Mouse (Mus musculus): ENCODE measurements around the gene Zfp831.
A peak's percentile ranks its signal among the peaks of the same experiment; 100 is the strongest.

Gene Zfp831

DNA sequence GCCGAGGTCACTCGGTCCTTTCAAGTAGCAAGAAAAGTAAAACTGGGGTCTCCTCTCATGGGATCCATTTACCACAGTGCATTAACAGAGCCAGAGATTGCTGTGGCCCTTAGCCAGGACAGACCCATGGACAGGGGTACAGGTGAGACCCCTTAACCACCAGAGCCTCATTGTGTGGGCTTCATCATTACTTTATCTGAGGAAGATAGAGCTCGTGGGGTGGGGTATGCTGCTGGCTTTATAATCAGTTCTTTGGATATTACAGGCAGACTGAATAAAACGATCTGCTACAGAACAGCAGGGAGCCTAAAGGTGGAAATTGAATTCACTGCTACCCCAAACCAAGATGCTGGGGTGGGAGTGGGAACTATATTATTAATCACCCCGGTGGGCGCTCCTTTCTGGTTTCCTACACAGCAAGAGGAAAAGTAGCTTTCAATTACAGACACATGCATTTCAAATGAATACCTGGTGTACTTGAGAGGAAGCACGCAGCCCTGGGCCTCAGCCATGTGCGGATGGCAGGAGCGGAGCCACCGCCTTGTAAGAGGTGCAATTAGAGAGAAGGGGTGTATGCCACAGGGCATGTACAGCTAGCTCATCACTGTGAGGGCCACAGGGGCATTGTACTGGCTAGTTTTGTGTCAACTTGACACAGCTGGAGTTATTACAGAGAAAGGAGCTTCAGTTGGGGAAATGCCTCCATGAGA, 83.9 kb downstream of the Zfp831 start:
- DNase-seq (ENCODE audit: low spot score in 2 of 2) = peak in 1 of 2 experiments; percentile 50

DNA sequence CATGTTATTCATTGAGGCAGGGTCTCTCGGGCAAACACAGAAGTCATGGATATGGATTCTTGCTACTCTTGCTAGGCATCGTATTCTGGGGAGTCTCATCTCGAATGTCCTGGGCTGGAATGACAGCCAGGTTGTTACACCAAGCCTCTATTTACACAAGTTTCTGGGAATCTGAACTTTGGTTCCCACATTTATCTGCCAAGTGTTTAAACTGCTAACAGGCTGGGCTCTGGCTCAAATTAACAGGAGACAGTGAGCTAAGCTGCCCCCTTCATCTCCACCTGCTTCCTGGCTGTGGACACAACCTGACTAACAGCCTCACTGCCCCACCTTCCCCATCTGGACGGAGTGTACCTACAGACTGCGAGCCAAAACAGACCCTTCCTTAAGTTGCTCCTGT, 88.6 kb downstream of the Zfp831 start:
- peak in 1 of 2 experiments; percentile 32 for DNase-seq (ENCODE audit: low spot score in 2 of 2)

DNA sequence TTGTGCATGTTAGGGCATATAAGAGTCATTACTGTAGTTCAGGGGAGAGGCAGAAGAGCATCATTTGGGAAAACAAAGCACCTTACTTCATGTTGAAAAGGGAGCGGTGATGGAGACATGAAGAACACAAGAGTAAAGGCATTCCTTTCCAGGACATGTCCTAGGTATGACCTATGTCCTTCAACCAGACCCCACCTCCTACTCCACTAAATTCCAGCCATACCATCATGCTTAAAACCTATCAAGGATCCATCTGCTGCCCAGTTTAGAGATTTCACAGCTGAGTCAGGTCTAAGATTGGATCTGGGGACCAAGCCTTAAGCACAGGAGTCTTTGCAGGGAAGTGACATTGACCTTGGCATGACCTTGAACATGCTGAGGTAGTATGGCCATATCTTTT, 91.9 kb downstream of the Zfp831 start:
- DNase-seq (ENCODE audit: low spot score in 2 of 2) = no peak

DNA sequence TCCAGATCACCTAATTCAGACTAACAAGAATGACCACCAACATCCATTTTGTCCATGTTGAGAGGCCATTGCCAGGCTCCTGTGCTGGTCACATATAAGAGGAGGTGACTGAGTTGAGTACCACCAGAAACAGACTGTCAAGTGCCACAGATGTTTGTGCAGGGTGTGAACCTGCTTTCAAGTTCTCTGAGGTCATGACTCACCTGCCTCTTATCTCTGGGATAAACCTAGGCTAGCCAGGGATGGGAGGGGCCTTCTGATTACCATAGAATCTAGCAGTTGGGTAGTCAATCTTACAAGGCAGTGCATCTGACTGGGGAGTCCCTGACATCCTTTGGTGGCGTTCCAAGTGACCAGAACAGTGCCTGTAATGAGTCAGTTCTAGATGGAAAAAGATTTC, 103.8 kb downstream of the Zfp831 start:
- no peak for DNase-seq (ENCODE audit: low spot score in 2 of 2)

DNA sequence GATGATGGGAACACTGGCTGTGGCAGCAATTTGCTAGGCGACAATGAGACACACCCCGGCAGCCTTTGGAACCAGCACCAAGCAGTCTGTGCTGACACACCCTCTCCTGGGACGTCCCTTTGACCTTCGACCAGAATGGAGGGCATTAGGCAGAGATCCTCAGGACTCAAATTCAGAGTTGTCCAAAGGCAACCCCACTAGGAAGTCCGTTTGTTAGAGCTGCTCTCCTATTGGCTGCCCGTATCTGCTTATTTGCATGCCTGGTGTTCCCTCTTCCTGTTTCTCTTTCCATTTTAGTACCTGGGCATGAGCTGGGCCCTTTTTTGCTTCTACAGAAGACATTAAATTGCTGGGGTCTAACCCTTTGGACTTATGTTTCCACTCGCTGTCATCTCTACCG, 105.0 kb downstream of the Zfp831 start:
- no peak for DNase-seq (ENCODE audit: low spot score in 2 of 2)

DNA sequence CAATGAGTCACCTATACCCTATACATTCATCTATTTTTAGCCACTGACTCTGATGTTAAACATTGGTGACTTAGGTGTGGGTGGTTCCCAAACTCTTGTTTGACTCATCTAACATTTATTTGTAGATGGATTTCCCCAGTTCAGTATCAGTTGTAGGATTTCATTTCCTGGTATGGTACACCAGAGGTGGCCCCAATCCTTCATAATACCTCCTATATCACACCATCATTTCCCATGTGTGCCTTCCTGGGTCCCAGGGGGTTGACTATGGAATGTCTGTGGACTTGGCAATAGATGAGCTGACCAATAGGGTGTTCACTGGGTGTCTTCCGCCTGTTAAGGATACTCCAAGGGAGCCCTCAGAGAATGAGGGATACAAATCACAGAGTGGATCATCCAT, 109.9 kb downstream of the Zfp831 start:
- no peak for DNase-seq (ENCODE audit: low spot score in 2 of 2)

DNA sequence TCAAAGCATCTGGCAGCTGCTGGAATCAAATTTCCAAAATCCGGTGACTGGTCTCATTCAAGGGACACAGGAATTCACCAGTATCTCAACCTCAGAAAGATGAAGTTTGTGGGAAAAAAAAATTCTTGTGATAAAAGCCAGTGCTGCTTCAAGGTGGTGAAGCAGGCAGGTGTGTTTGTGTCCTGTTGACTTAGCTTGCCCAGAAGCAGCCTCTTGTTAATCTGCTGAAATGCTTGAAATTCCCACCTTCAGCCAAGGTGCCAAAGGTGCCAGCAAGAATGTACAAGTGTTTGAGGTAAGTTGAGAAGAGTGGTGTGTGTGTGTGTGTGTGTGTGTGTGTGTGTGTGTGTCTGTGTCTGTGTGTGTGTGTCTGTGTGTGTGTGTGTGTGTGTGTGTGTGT, 110.9 kb downstream of the Zfp831 start:
- no peak for DNase-seq (ENCODE audit: low spot score in 2 of 2)

DNA sequence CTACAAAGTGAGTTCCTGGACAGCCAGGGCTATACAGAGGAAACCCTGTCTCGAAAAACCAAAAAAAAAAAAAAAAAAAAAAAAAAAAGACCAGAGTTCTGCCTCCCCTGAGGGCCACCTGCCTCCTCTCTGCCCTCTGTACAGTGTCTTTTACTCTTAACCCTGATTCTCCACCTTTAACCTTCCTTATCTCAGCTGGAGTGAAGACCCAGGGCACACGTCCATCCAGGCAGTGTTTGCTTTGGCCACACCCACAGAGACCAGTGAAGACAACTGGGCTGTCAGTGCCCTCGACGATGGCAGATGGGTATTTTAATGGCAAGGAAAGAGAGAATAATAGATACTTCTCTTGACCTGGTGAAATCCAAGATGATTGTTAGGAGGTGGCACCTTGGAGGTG, 115.9 kb downstream of the Zfp831 start:
- no peak for DNase-seq (ENCODE audit: low spot score in 2 of 2)
